Mouse (Mus musculus): ENCODE measurements at regions not wholly inside any gene's neighbourhood (a gene's known extent, or its start where the extent isn't known, plus 50 kb on each side); places are given as distances from the start of the nearest gene placed in this dataset.
A peak's percentile ranks its signal among the peaks of the same experiment; 100 is the strongest.
"Not testable (repeated sequence)": the region's sequence is repeated elsewhere in the genome, so short reads cannot be mapped to it uniquely, and the experiment has no call there.

- no peak overlapping the region for H3K4me3 ChIP-seq (ENCODE audit: low read depth, low read length)
- H3K36me3 ChIP-seq (ENCODE audit: control insufficient read depth, insufficient read depth, low read length), result no peaks in the 10 kb centered on the region
- H3K27me3 ChIP-seq (ENCODE audit: control insufficient read depth, insufficient read depth, low read length), result no peaks in the 10 kb centered on the region
- no peak overlapping the region for H3K9ac ChIP-seq (replicated peaks; ENCODE audit: low read depth, low read length)
- peak; percentile 61; the same call in 1 of the 2 replicates for ATAC-seq (ENCODE audit: insufficient number of reproducible peaks, insufficient read depth, low FRiP score, low read depth)
- H3K27ac ChIP-seq (ENCODE audit: low read length), result no peak overlapping the region
- H3K4me2 ChIP-seq (replicated peaks; ENCODE audit: low read depth, low read length), result no peak overlapping the region
- no peaks in the 10 kb centered on the region for H3K4me1 ChIP-seq (ENCODE audit: control insufficient read depth, insufficient read depth, low read length)
- no peaks in the 10 kb centered on the region for H3K9me3 ChIP-seq (ENCODE audit: control insufficient read depth, low read depth, low read length)
- 2% methylated on average over 8 of the region's 8 CpGs for WGBS
Measured at GRCm38 (mm10) chr15:41973263-41973662, 1839.1 kb downstream of the 9330182O14Rik start.

- Histone ChIP-seq H3K9ac (replicated peaks; ENCODE audit: low read depth, low read length) (no peak overlapping the region), H3K4me3 (ENCODE audit: low read depth, low read length) (no peak overlapping the region), H3K4me2 (replicated peaks; ENCODE audit: low read depth, low read length) (no peak overlapping the region), H3K36me3 (ENCODE audit: control insufficient read depth, insufficient read depth, low read length) (no peaks in the 10 kb centered on the region), H3K27me3 (ENCODE audit: control insufficient read depth, insufficient read depth, low read length) (no peaks in the 10 kb centered on the region), H3K27ac (ENCODE audit: low read length) (no peak overlapping the region), H3K9me3 (ENCODE audit: control insufficient read depth, low read depth, low read length) (no peaks in the 10 kb centered on the region), H3K4me1 (ENCODE audit: control insufficient read depth, insufficient read depth, low read length) (no peaks in the 10 kb centered on the region)
- 91% methylated on average over 2 of the region's 2 CpGs for WGBS
- no peak for ATAC-seq (ENCODE audit: insufficient number of reproducible peaks, insufficient read depth, low FRiP score, low read depth)
Measured at GRCm38 (mm10) chr15:41977196-41977595, 1843.0 kb downstream of the 9330182O14Rik start.

GRCm38 (mm10) chr15:41977649-41978231 is 1843.6 kb downstream of the 9330182O14Rik start:
- H3K9ac ChIP-seq (replicated peaks; ENCODE audit: low read depth, low read length), result no peak overlapping the region
- no peaks in the 10 kb centered on the region for H3K4me1 ChIP-seq (ENCODE audit: control insufficient read depth, insufficient read depth, low read length)
- WGBS, result 90% methylated on average over 12 of the region's 12 CpGs
- H3K27ac ChIP-seq (ENCODE audit: low read length), result no peak overlapping the region
- H3K27me3 ChIP-seq (ENCODE audit: control insufficient read depth, insufficient read depth, low read length), result no peaks in the 10 kb centered on the region
- no peaks in the 10 kb centered on the region for H3K9me3 ChIP-seq (ENCODE audit: control insufficient read depth, low read depth, low read length)
- H3K4me3 ChIP-seq (ENCODE audit: low read depth, low read length), result no peak overlapping the region
- no peak for ATAC-seq (ENCODE audit: insufficient number of reproducible peaks, insufficient read depth, low FRiP score, low read depth)
- H3K36me3 ChIP-seq (ENCODE audit: control insufficient read depth, insufficient read depth, low read length), result no peaks in the 10 kb centered on the region
- H3K4me2 ChIP-seq (replicated peaks; ENCODE audit: low read depth, low read length), result no peak overlapping the region

- ATAC-seq (ENCODE audit: insufficient number of reproducible peaks, insufficient read depth, low FRiP score, low read depth), result no peak
- Histone ChIP-seq H3K4me1 (ENCODE audit: control insufficient read depth, insufficient read depth, low read length) (no peaks in the 10 kb centered on the region), H3K27me3 (ENCODE audit: control insufficient read depth, insufficient read depth, low read length) (no peaks in the 10 kb centered on the region)
Measured at GRCm38 (mm10) chr15:41983261-41983660, 1849.1 kb downstream of the 9330182O14Rik start.

GRCm38 (mm10) chr15:41984267-41984666 is 1850.1 kb downstream of the 9330182O14Rik start:
- no peak overlapping the region for H3K27ac ChIP-seq (ENCODE audit: low read length)
- H3K9ac ChIP-seq (replicated peaks; ENCODE audit: low read depth, low read length), result no peak overlapping the region
- no peaks in the 10 kb centered on the region for H3K9me3 ChIP-seq (ENCODE audit: control insufficient read depth, low read depth, low read length)
- no peaks in the 10 kb centered on the region for H3K4me1 ChIP-seq (ENCODE audit: control insufficient read depth, insufficient read depth, low read length)
- H3K27me3 ChIP-seq (ENCODE audit: control insufficient read depth, insufficient read depth, low read length), result no peaks in the 10 kb centered on the region
- WGBS, result 79% methylated on average over 4 of the region's 4 CpGs
- H3K4me2 ChIP-seq (replicated peaks; ENCODE audit: low read depth, low read length), result no peak overlapping the region
- H3K4me3 ChIP-seq (ENCODE audit: low read depth, low read length), result no peak overlapping the region
- no peak for ATAC-seq (ENCODE audit: insufficient number of reproducible peaks, insufficient read depth, low FRiP score, low read depth)
- no peaks in the 10 kb centered on the region for H3K36me3 ChIP-seq (ENCODE audit: control insufficient read depth, insufficient read depth, low read length)

More at GRCm38 (mm10) chr15:41983261-41983660, 1849.1 kb downstream of the 9330182O14Rik start:
- no peaks in the 10 kb centered on the region for H3K36me3 ChIP-seq (ENCODE audit: control insufficient read depth, insufficient read depth, low read length)
- no peak overlapping the region for H3K27ac ChIP-seq (ENCODE audit: low read length)
- H3K4me3 ChIP-seq (ENCODE audit: low read depth, low read length), result no peak overlapping the region
- H3K9ac ChIP-seq (replicated peaks; ENCODE audit: low read depth, low read length), result no peak overlapping the region
- H3K9me3 ChIP-seq (ENCODE audit: control insufficient read depth, low read depth, low read length), result no peaks in the 10 kb centered on the region
- H3K4me2 ChIP-seq (replicated peaks; ENCODE audit: low read depth, low read length), result no peak overlapping the region
- WGBS, result 81% methylated on average over 6 of the region's 6 CpGs

- Histone ChIP-seq H3K4me1 (ENCODE audit: control insufficient read depth, insufficient read depth, low read length) (no peaks in the 10 kb centered on the region), H3K9ac (replicated peaks; ENCODE audit: low read depth, low read length) (no peak overlapping the region), H3K4me3 (ENCODE audit: low read depth, low read length) (no peak overlapping the region), H3K27me3 (ENCODE audit: control insufficient read depth, insufficient read depth, low read length) (no peaks in the 10 kb centered on the region), H3K27ac (ENCODE audit: low read length) (no peak overlapping the region), H3K9me3 (ENCODE audit: control insufficient read depth, low read depth, low read length) (no peaks in the 10 kb centered on the region), H3K36me3 (ENCODE audit: control insufficient read depth, insufficient read depth, low read length) (no peaks in the 10 kb centered on the region), H3K4me2 (replicated peaks; ENCODE audit: low read depth, low read length) (no peak overlapping the region)
- ATAC-seq (ENCODE audit: insufficient number of reproducible peaks, insufficient read depth, low FRiP score, low read depth), result no peak
- WGBS, result 64% methylated on average over 3 of the region's 3 CpGs
Measured at GRCm38 (mm10) chr15:41986264-41986663, 1852.1 kb downstream of the 9330182O14Rik start.

GRCm38 (mm10) chr15:41989065-41989464 is 1854.9 kb downstream of the 9330182O14Rik start:
- ATAC-seq (ENCODE audit: insufficient number of reproducible peaks, insufficient read depth, low FRiP score, low read depth), result no peak
- Histone ChIP-seq H3K36me3 (ENCODE audit: control insufficient read depth, insufficient read depth, low read length) (no peaks in the 10 kb centered on the region), H3K27ac (ENCODE audit: low read length) (no peak overlapping the region), H3K4me2 (replicated peaks; ENCODE audit: low read depth, low read length) (no peak overlapping the region), H3K9me3 (ENCODE audit: control insufficient read depth, low read depth, low read length) (no peaks in the 10 kb centered on the region), H3K9ac (replicated peaks; ENCODE audit: low read depth, low read length) (no peak overlapping the region), H3K27me3 (ENCODE audit: control insufficient read depth, insufficient read depth, low read length) (no peaks in the 10 kb centered on the region), H3K4me3 (ENCODE audit: low read depth, low read length) (no peak overlapping the region), H3K4me1 (ENCODE audit: control insufficient read depth, insufficient read depth, low read length) (no peaks in the 10 kb centered on the region)
- 52% methylated on average over 2 of the region's 2 CpGs for WGBS

GRCm38 (mm10) chr15:41991816-41992215 is 1857.7 kb downstream of the 9330182O14Rik start:
- no peaks in the 10 kb centered on the region for H3K4me1 ChIP-seq (ENCODE audit: control insufficient read depth, insufficient read depth, low read length)
- ATAC-seq (ENCODE audit: insufficient number of reproducible peaks, insufficient read depth, low FRiP score, low read depth), result no peak
- H3K9me3 ChIP-seq (ENCODE audit: control insufficient read depth, low read depth, low read length), result no peaks in the 10 kb centered on the region
- H3K27me3 ChIP-seq (ENCODE audit: control insufficient read depth, insufficient read depth, low read length), result no peaks in the 10 kb centered on the region
- no peak overlapping the region for H3K9ac ChIP-seq (replicated peaks; ENCODE audit: low read depth, low read length)
- H3K27ac ChIP-seq (ENCODE audit: low read length), result no peak overlapping the region
- H3K4me2 ChIP-seq (replicated peaks; ENCODE audit: low read depth, low read length), result no peak overlapping the region
- H3K36me3 ChIP-seq (ENCODE audit: control insufficient read depth, insufficient read depth, low read length), result no peaks in the 10 kb centered on the region
- H3K4me3 ChIP-seq (ENCODE audit: low read depth, low read length), result no peak overlapping the region

GRCm38 (mm10) chr15:42032286-42032685 is 1898.1 kb downstream of the 9330182O14Rik start:
- H3K4me2 ChIP-seq (replicated peaks; ENCODE audit: low read depth, low read length); H3K9me3 ChIP-seq (ENCODE audit: control insufficient read depth, low read depth, low read length); H3K27me3 ChIP-seq (ENCODE audit: control insufficient read depth, insufficient read depth, low read length); H3K9ac ChIP-seq (replicated peaks; ENCODE audit: low read depth, low read length); H3K27ac ChIP-seq (ENCODE audit: low read length); ATAC-seq (ENCODE audit: insufficient number of reproducible peaks, insufficient read depth, low FRiP score, low read depth); H3K36me3 ChIP-seq (ENCODE audit: control insufficient read depth, insufficient read depth, low read length); H3K4me3 ChIP-seq (ENCODE audit: low read depth, low read length); H3K4me1 ChIP-seq (ENCODE audit: control insufficient read depth, insufficient read depth, low read length): not testable (repeated sequence)
- 95% methylated on average over 12 of the region's 12 CpGs for WGBS

Data from stomach, embryonic 14.5 days (tissue).